Mouse (Mus musculus): ENCODE data around the gene Fam76b. TPM values are rescaled to one million over a fixed set of nuclear protein-coding genes. Genes with fewer than 3 reads are reported as not detected.
A peak's percentile ranks its signal among the peaks of the same experiment; 100 is the strongest.

Fam76b gene
- total RNA-seq, 2 experiments from 2014 or later, result 17.1 to 19.3 TPM

- intact Hi-C loops (cut with DNase I), result no loop called here
- DNase-seq, result no peak
Observed at GRCm38 (mm10) chr9:13856777-13857176, 29.3 kb downstream of the Fam76b start.

DNA sequence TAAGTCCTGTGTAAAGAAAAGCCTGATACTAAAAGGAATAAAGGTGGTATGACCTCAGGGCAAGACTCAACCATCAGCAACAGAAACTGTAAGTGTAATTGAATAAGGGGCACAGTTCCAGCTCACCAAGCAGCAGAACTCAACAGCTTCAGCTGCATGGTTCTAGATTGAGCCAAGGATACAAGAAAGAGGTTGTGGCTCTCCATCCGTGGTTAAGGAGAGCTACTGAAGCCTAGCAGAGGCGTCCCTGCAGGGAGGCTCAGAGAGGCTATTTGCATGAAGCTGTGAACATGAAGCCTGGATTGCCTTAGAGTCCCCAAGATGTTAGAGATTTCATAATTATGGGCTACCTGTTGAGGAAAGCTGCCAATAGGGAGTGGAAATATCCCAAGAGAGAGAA, 40.1 kb downstream of the Fam76b start:
- DNase-seq, result no peak
- intact Hi-C loops (cut with DNase I), result no loop called here

- DNase-seq, result no peak
- intact Hi-C loops (cut with DNase I), result no loop called here
Observed at GRCm38 (mm10) chr9:13871631-13872030, 44.1 kb downstream of the Fam76b start.

- intact Hi-C loops (cut with DNase I), result no loop called here
- DNase-seq, result no peak
Observed at GRCm38 (mm10) chr9:13874359-13874758, 46.8 kb downstream of the Fam76b start.

GRCm38 (mm10) chr9:13875340-13875739, 47.8 kb downstream of the Fam76b start:
- intact Hi-C loops (cut with DNase I), result no loop called here
- DNase-seq, result no peak

- DNase-seq, result no peak
- intact Hi-C loops (cut with DNase I), result no loop called here
Observed at GRCm38 (mm10) chr9:13880761-13881160, 53.2 kb downstream of the Fam76b start.

- no peak for DNase-seq
- intact Hi-C loops (cut with DNase I), result no loop called here
Observed at GRCm38 (mm10) chr9:13882478-13882877, 55.0 kb downstream of the Fam76b start.

- intact Hi-C loops (cut with DNase I), result loop anchor here (1.0 to 2.0 kb wide), 2 partner anchors 388 to 453 kb away; no protein-coding TSS in a partner anchor
- DNase-seq, result no peak
Observed at GRCm38 (mm10) chr9:13888981-13889380, 61.5 kb downstream of the Fam76b start.

DNA sequence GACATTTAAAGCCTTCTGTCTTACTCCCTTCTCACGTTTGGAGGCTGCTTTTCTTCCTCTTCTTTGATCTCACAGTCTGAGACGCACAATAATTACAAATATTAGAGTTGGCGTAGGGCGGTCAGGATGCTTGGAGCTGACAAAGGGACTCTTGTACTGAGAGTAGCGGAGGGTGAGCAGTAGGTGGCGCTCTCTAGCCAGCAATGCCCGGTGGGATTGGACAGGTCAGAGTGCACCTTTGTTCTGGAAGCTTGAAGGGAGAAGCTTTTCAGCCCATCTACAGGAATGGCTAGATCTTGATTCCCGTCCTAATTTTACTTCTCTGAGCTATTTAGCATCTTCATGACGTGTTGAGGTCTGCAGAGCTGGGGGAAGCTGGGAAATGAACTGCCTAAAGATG, 62.1 kb downstream of the Fam76b start:
- intact Hi-C loops (cut with DNase I), result loop anchor here (1.0 to 2.0 kb wide), 2 partner anchors 387 to 453 kb away; no protein-coding TSS in a partner anchor

DNA sequence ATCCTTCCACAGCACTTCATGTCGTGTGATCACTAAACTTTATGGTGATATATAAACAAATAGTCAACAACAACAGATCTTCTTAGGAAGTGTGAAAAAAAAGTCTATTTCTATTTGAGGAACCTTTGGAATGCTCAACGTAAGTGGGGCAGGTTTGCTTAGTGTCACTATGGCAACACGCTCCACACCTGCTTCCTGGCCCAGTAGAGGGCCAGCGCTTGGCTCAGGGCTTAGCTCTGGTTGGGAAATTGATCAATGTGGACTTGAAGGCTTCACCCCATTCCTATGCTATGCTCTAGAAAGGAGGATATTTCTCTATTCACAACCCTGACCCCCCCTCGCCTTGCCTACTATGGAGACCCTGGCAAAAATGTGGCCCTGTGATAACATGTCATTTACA, 62.7 kb downstream of the Fam76b start:
- no peak for DNase-seq
- intact Hi-C loops (cut with DNase I), result no loop called here

More for the DNA sequence above, 62.1 kb downstream of the Fam76b start:
- DNase-seq, result peak; percentile 85 to 92

DNA sequence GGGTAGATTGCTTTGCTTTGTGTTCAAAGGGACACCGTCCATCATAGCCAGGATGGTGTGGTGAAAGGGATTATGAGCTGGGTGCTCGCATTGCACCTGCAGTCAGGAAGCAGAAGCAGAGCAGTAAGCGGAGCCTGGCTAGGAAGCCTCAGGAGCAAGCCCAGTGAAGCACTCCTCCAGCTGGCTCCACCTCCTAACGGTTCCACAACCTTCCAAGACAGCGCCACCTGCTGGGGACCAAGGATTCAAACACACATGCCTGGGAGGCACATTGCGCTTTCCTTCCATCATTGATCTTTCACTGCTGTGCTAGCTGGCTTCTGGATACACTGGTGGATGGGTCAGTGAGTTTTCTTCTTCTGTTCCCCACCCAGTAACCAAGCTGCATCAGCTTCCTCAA, 64.4 kb downstream of the Fam76b start:
- intact Hi-C loops (cut with DNase I), result no loop called here
- DNase-seq, result no peak

DNA sequence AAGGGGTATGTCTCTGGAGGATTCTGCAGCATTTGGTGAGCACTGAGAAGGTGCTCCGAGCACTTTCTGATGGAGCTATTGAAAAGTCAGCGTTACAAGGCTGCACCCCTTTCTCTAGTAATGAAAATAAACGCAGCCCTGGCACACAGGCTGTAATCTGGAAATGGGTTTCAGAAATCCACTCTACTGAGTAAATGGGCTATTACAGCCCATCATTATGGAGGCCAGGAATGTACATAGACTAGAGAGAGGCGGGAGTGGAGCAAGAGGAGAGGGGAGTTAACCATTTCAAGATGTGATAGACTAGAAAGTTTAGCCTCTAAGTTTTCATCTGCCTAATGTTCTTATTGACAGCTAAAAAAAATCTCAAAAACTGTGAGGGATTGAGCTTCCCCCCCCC, 65.5 kb downstream of the Fam76b start:
- intact Hi-C loops (cut with DNase I), result no loop called here
- no peak for DNase-seq

GRCm38 (mm10) chr9:13894491-13894890, 67.0 kb downstream of the Fam76b start:
- intact Hi-C loops (cut with DNase I), result no loop called here
- no peak for DNase-seq

- intact Hi-C loops (cut with DNase I), result no loop called here
- DNase-seq, result no peak
Observed at GRCm38 (mm10) chr9:13894936-13895335, 67.4 kb downstream of the Fam76b start.

GRCm38 (mm10) chr9:13896055-13896454, 68.5 kb downstream of the Fam76b start:
- DNase-seq, result peak in 1 of 2 experiments; percentile 13

GRCm38 (mm10) chr9:13898510-13899305, 71.2 kb downstream of the Fam76b start:
- intact Hi-C loops (cut with DNase I), result no loop called here
- peak; percentile 66 to 74 for DNase-seq

More at GRCm38 (mm10) chr9:13896055-13896454, 68.5 kb downstream of the Fam76b start:
- intact Hi-C loops (cut with DNase I), result no loop called here

- no peak for DNase-seq
- intact Hi-C loops (cut with DNase I), result no loop called here
Observed at GRCm38 (mm10) chr9:13902030-13902429, 74.5 kb downstream of the Fam76b start.

DNA sequence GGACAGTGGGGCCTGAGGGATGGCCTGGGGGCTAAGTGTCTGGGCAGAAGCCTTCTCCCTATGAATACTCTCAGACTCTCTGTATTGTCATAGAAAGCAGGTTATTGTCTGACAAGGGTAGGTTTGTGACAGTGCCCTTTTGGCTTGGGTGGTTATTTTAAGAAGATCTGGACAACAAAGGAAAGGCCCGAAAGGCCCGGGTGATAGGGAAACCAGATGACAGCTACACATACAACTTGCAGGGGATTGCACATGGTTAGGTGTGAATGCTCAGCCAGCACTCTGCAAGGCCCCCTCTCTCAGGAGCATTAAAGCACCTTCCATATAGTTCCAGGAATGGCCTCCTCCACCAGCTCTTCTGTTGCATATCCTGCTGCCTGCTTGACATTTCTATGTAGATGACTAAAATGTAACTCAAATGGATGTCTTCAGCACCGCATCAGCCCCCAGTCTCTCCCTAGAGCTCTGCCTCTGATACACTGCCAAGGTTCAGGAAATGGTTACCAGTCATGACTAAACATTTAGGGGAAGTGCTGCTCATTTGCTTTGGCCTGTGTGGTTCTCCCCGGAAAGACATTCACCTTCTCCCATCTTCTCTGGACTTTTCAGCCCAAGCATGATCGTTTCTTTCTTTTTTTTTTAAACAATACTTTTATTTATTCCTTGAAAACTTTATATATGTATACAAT, 76.7 kb downstream of the Fam76b start:
- intact Hi-C loops (cut with DNase I), result no loop called here
- no peak for DNase-seq

Measured in heart, postnatal 10 days (tissue).